Mouse (Mus musculus) kidney, adult 2 months (tissue): ENCODE measurements around the gene Khdrbs1.

ENCODE experiments used
- CTCF ChIP-seq: fragments of 200-500 bp; conservative IDR thresholded peaks from 2 replicates; pipeline ENCODE4 v1.5.1; 2011; ENCODE audit warnings: low read depth, mild to moderate bottlenecking, control low read depth, low read length, moderate library complexity, mixed read lengths; ENCODE audit not compliant: insufficient read depth, insufficient read length
- POLR2A ChIP-seq: fragments of 200-500 bp; IDR thresholded peaks from one replicate; pipeline ENCODE4 v1.6.1; 2011; ENCODE audit warnings: low read depth, low read length, control low read depth

DNA sequence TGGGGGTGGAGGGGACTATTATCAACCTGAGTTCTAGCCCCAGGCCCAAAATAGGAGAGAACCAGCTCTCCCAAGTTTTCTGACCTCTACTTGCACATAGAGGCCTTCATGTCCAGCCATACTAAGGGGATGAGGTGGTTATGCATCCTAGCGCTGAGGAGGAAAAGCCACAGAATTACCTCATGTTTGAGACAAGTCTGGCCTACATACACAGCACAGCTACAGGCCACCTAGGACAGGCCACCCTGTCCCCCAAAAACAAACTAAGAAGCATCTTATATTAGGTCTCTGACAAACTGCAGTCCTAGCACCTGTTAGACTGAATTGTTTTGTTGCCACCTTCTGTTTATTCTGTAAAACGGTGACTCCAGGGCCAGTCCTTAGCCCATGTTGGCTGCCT, 1.4 kb upstream of the Khdrbs1 start:
- TF ChIP-seq POLR2A = no peak
- TF ChIP-seq CTCF = no peak
